Mouse (Mus musculus) CD4-positive, CD25-positive, alpha-beta regulatory T cell, adult 9 weeks (primary cell): ENCODE data around the gene Socs7. TPM values are rescaled to one million over a fixed set of nuclear protein-coding genes. Genes with fewer than 3 reads are reported as not detected.

ENCODE experiments used
- polyA plus RNA-seq: library from polyadenylated mRNA; unstranded; fragments of 100-300 nt; shearing (Covaris generic); gene quantifications from one replicate; pipeline ENCODE4 v1.2.1, GENCODE M21; 2017

Gene Socs7
- polyA plus RNA-seq: 1.2 TPM

DNA sequence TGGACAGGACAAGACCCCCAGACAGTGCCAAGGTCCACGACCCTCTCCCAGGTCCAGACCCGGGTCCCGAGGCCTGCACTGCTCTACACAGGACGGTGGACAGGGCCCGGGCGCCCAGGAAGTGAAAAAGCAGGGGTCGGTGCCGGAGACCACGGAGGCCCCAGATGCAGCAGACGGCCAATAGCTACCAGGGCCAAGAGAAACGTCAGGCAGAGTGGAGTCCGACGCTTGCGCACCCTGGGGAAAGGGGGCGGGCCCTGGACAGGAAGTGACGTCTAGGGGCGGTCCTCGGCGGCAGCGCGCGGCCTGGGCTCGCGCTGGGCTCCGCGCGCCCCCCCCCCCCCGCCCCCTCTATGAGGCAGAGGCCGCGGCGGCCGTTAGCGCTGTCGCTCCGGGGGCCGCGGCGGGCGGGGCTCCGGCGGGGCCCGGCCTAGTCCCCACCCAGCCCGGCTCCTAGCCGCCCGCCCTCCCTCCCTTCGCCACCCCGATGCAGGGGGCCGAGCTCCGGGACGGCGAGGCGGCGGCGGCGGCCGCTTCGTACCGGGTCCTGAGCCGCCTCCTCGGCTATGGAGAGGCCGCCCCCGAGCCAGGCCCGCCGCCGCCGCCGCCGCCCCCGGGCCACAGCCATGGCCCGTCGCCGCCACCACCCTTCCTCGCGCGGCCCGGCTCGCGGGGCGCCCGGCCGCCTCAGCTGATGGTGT lies at the start of gene Socs7:
TSS of gene Socs7 (plus strand) at position 604 of the 701 bp plus-strand sequence.

DNA sequence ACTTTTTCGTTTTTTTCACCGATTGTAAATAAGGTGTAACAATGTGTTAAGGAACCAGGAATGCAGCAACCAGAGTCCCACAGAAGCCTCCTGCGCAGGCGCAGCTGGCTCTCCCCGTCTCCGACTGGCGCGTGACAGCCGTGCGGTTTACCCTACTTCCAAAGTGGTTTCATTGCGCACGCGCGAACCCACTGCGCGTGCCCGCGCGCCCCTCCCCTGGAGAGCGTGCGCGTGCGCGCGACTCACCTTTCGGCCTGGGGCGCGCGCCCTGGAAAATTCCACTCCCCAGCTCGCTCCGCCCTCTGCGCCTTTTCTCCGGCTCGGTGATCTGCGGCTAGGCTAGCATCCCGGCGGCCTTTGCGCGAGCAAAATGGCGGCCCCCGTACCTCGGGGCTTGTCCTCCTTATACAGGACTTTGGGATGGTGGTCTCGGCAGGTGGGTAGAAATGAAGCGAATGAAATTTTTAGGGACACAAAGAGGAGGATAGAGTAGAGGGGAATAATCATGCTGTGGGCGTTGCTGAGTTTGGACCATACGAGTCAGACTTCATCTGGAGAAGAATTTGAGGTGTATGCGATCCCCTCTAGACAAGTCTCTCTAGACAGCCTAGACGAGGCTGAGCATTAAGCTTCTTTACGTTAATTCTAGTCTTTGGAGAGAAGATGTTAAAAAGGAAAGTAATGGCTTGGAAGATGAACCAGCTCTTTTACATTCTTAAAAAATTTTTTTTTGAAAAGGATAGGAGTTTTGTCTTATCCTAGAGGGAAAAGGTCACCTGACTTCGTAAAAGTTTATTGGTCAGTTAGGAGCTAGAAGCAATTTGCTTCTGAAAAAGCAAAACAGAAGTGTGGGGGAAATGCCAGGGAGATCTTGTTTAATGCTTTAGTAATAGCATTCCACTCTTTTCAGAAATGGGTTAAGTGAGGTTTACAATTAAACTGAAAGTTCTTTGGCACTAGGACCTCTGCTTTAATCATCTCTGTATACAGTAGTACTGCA lies 46.5 kb upstream of the Socs7 start, which contains the start of gene Mrpl45:
TSS of gene Mrpl45 (plus strand) at position 213 of the 1,000 bp plus-strand sequence.

DNA sequence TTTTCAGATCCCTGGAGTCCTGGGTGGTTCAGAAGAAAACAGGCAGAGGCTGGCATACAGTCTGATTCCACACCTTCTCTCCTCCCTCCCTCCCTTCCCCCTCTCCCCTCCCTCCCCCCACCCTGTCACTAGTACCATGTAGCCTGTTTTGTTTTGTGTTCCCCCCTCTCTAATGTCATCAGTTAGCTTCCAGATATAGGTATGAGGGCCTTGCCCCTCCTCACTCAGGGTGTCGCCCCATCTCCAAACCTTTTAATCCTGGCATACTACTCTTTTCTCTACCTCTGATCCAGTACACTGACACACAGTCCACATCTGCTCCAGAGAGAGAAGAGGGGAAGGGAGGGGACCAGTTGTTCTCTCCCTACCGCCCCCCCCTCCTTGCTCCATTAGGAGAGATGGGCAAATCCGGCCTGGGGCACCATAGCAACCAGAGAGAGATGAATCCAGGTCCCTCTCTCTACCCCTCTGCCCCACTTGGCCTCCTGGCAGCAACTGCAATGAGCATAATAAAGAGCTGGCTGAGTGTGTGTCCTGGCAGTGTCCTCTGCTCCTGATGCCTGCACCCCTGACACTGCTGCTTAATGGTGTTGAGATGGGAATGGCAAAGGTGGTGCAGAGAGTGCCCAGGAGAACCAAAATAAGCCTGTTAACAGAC lies 10.2 kb upstream of the Socs7 start, which contains the start of gene Gpr179:
TSS of gene Gpr179 (minus strand) at position 51 of the 658 bp plus-strand sequence.

DNA sequence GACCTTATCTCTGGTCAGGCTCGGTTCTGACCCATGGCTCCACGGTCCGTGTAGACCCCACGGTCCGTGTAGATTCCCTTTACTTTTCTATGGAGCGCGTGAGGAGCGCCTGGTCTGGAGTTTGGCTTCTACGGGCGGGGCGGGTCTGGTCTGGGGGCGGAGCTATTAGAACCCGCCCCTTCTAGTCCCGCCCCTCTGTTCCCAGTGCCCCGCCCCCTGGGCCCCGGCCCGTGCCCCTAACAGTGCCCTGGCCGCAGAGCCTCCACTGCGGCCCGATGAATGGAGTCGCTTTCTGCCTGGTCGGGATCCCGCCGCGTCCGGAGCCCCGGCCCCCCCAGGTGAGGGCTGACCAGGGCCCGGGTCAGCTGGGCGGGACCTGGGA lies 53.0 kb downstream of the Socs7 start, which contains the start of gene Arhgap23:
TSS of gene Arhgap23 (plus strand) at position 204 of the 382 bp plus-strand sequence.

Other genes with a start within 250 kb of the Socs7 start
- gene Tbx21, start 247.2 kb upstream of the Socs7 start, polyA plus RNA-seq: 3.8 TPM
- gene Tbkbp1, start 211.1 kb upstream of the Socs7 start, polyA plus RNA-seq: 0.09 TPM
- 34.0 TPM for gene Kpnb1, start 174.7 kb upstream of the Socs7 start, polyA plus RNA-seq
- 28.4 TPM for gene Npepps, start 81.9 kb upstream of the Socs7 start, polyA plus RNA-seq
- 32.8 TPM for gene Mrpl45, start 46.8 kb upstream of the Socs7 start, polyA plus RNA-seq
- 0.24 TPM for gene Gpr179, start 10.5 kb upstream of the Socs7 start, polyA plus RNA-seq
- gene Arhgap23, start 53.0 kb downstream of the Socs7 start, polyA plus RNA-seq: not detected
- not detected for gene 4933428G20Rik, start 137.8 kb downstream of the Socs7 start, polyA plus RNA-seq
- gene Srcin1, start 213.6 kb downstream of the Socs7 start, polyA plus RNA-seq: not detected